Mouse (Mus musculus) left cerebral cortex, postnatal 25 days (tissue): ENCODE measurements around the gene Fgfbp3. TPM values are rescaled to one million over a fixed set of nuclear protein-coding genes. Genes with fewer than 3 reads are reported as not detected.

ENCODE experiments used
- total RNA-seq, 2 experiments: library from RNA; stranded (reverse); gene quantifications; 2 replicates each; pipeline ENCODE4 v1.2.3; 2021

The Fgfbp3 gene
- total RNA-seq, 2 experiments from 2014 or later = 5.4 to 7.0 TPM

Other genes starting within 250 kb of the Fgfbp3 start
- 10 to 100 TPM; 43.3 to 56.0 TPM for gene Ppp1r3c, start 183.0 kb downstream of the Fgfbp3 start, total RNA-seq
- 100 to 1,000 TPM; 121 to 130 TPM for gene Tnks2, start 85.4 kb downstream of the Fgfbp3 start, total RNA-seq
- 10 to 100 TPM; 24.9 to 25.5 TPM for gene Btaf1, start 6.5 kb upstream of the Fgfbp3 start, total RNA-seq